Mouse (Mus musculus) olfactory bulb, adult 2 months (tissue): Measurements from ENCODE around the gene Ctnna2.

ENCODE experiments used
- CTCF ChIP-seq: fragments of 200-500 bp; IDR thresholded peaks from 2 replicates; pipeline ENCODE4 v1.5.1; 2012; ENCODE audit warnings: low read depth, mild to moderate bottlenecking, low read length, moderate library complexity; ENCODE audit not compliant: insufficient read depth
- POLR2A ChIP-seq: fragments of 200-500 bp; IDR thresholded peaks from 2 replicates; pipeline ENCODE4 v1.6.1; 2012; ENCODE audit warnings: mild to moderate bottlenecking, low read depth, low read length, moderate library complexity; ENCODE audit not compliant: insufficient read depth

DNA sequence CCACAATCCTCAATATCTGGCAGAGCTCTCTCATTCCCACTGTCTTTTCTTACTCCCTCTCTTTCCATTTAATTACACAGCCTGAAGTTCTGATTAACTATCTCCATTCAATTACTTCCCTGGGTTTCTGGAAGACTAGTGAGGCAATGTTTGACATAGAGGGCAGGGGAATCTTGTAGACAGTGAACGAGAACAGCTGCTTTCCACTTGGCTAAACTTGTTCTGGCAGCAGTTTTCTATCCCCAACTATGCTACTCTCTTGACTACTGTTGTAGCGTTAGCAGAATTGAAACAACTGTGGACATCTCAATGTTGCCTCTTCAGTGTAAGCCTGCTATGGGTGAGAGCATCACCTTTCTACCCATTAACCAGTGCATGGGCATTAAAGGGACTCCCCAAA is 463.0 kb downstream of the Ctnna2 start:
- TF ChIP-seq CTCF (no peak), POLR2A (no peak)
